Mouse (Mus musculus): Measurements from ENCODE around the gene Atp8a1. TPM values are rescaled to one million over a fixed set of nuclear protein-coding genes. Genes with fewer than 3 reads are reported as not detected.

The Atp8a1 gene
- total and polyA plus RNA-seq, 2 experiments = 3.8 to 5.1 TPM

DNA sequence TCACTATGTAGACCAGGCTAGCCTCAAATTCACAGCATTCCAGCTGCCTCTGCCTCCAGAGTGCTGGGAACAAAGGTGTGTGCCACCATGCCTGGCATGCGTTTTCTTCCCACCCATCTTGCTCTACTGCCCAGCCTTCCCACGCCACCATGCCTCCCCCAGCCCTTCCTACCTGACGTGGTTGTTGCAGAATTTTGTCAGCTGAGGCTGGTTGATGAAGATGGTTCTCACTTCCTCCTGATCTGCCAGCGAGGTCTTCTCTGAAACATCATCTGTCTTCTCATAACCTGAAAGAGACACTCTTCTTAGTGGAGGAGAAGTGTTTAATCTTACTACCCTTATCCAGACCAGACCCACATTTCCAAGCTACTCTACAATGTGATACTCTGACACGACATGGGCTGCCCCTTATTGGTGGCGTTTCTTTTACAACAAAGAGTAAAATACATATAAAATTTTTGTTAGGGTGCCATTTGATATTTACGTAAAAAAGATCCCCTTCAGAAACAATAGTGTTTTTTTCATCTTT lies 32.7 kb downstream of the Atp8a1 start:
- WGBS = 81% methylated on average over 7 of the region's 7 CpGs
- H3K27ac ChIP-seq (replicated peaks; ENCODE audit: insufficient read depth, low read depth, low read length) = no peak overlapping the region

DNA sequence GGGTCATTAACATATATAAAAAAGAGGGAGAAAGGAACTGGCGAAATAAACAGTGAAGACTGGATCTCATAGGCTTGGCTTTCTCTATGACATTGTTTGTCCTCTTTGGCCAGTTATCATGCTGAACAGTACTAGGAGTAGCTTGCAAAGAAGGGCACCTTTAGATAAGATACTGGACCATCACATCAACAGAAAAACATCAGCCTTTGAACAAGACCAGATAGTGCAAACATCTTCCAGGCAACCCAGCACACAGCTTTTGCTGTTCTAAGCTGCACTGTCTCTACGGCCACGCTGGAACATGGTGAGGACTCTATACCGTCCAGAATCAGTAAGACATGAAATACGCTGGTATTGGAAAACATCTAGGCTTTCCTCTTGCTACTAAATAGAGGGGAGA lies 33.9 kb downstream of the Atp8a1 start:
- no peak overlapping the region for H3K4me3 ChIP-seq (ENCODE audit: insufficient read depth, low read depth, low read length)
- 90% methylated on average over 5 of the region's 5 CpGs for WGBS

More for the DNA sequence above, 32.7 kb downstream of the Atp8a1 start:
- TF ChIP-seq CTCF (IDR thresholded peaks at IDR 0.05; ENCODE audit: low read depth, low read length) (no peak), POLR2A (IDR thresholded peaks at IDR 0.05; ENCODE audit: extremely low read depth, insufficient read depth, low read length) (no peak)
- H3K9ac ChIP-seq (ENCODE audit: low read depth, low read length) = no peak overlapping the region
- H3K4me3 ChIP-seq (ENCODE audit: insufficient read depth, low read depth, low read length) = no peak overlapping the region
- DNase-seq (ENCODE audit: extremely low read depth, low read depth, low spot score) = no peak
- H3K4me1 ChIP-seq (ENCODE audit: control insufficient read depth, insufficient read depth, low read length) = no peaks in the 10 kb centered on the region; the same call in 1 of the 2 replicates
- peaks cover 2% of the 10 kb centered on the region; the same call in 1 of the 2 replicates for H3K27me3 ChIP-seq (ENCODE audit: control insufficient read depth, insufficient read depth, low read length)
- no peaks in the 10 kb centered on the region for H3K36me3 ChIP-seq (ENCODE audit: control insufficient read depth, insufficient read depth, low read length)
- H3K79me2 ChIP-seq (ENCODE audit: control insufficient read depth, insufficient read depth, low read length) = no peaks in the 10 kb centered on the region

DNA sequence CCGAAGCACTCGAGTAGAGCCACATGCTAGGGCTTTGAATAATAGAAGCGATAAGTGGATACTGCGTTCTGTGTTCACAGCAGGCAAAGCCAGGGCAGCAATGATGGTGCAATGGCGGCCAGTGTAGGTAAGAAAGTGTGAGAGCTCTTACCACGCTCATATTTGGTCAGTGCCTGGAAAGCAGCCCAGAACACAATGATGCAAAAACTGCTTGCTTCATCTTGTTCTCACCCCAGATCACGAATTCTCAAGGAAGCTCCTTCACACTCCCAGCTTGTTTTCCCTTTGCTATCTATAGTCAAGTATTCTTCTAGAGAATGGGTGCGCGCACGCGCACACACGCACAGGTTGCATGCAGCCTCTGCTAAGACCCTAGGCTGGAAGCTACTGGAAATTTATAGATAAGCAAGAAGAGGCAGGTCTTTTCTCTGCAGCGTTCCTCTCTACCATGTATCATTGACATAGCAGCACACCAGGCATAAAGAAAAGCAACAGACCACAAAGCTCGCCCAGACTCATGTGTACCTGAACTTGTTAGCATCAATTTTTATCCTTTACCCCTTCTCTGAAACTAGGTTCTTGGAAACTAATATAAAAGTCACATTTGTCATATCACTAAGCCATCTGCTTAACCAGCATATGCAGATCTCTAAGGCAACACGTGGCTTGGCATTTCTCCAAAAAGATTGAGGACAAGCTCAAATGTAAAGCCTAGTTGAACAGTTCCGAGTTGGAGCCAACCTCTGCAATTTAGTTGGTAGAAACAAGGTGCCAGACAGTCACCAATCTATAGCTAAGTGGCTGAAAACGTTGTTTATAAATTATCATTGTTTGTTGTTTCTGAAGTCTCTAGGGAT lies 44.8 kb downstream of the Atp8a1 start:
- Histone ChIP-seq H3K27me3 (ENCODE audit: control insufficient read depth, insufficient read depth, low read length) (no peaks in the 10 kb centered on the region), H3K79me2 (ENCODE audit: control insufficient read depth, insufficient read depth, low read length) (no peaks in the 10 kb centered on the region), H3K9ac (ENCODE audit: low read depth, low read length) (no peak overlapping the region), H3K4me1 (ENCODE audit: control insufficient read depth, insufficient read depth, low read length) (no peaks in the 10 kb centered on the region; the same call in 1 of the 2 replicates), H3K27ac (replicated peaks; ENCODE audit: insufficient read depth, low read depth, low read length) (no peak overlapping the region), H3K4me3 (ENCODE audit: insufficient read depth, low read depth, low read length) (no peak overlapping the region), H3K36me3 (ENCODE audit: control insufficient read depth, insufficient read depth, low read length) (no peaks in the 10 kb centered on the region)
- TF ChIP-seq POLR2A (IDR thresholded peaks at IDR 0.05; ENCODE audit: extremely low read depth, insufficient read depth, low read length) (no peak), CTCF (IDR thresholded peaks at IDR 0.05; ENCODE audit: low read depth, low read length) (no peak)
- WGBS = 78% methylated on average over 17 of the region's 17 CpGs
- no peak for DNase-seq (ENCODE audit: extremely low read depth, low read depth, low spot score)

More for the DNA sequence above, 33.9 kb downstream of the Atp8a1 start:
- TF ChIP-seq POLR2A (IDR thresholded peaks at IDR 0.05; ENCODE audit: extremely low read depth, insufficient read depth, low read length) (no peak), CTCF (IDR thresholded peaks at IDR 0.05; ENCODE audit: low read depth, low read length) (no peak)
- Histone ChIP-seq H3K27ac (replicated peaks; ENCODE audit: insufficient read depth, low read depth, low read length) (no peak overlapping the region), H3K27me3 (ENCODE audit: control insufficient read depth, insufficient read depth, low read length) (peaks cover 2% of the 10 kb centered on the region; the same call in 1 of the 2 replicates), H3K79me2 (ENCODE audit: control insufficient read depth, insufficient read depth, low read length) (no peaks in the 10 kb centered on the region), H3K9ac (ENCODE audit: low read depth, low read length) (no peak overlapping the region), H3K36me3 (ENCODE audit: control insufficient read depth, insufficient read depth, low read length) (no peaks in the 10 kb centered on the region), H3K4me1 (ENCODE audit: control insufficient read depth, insufficient read depth, low read length) (no peaks in the 10 kb centered on the region; the same call in 1 of the 2 replicates)
- no peak for DNase-seq (ENCODE audit: extremely low read depth, low read depth, low spot score)

DNA sequence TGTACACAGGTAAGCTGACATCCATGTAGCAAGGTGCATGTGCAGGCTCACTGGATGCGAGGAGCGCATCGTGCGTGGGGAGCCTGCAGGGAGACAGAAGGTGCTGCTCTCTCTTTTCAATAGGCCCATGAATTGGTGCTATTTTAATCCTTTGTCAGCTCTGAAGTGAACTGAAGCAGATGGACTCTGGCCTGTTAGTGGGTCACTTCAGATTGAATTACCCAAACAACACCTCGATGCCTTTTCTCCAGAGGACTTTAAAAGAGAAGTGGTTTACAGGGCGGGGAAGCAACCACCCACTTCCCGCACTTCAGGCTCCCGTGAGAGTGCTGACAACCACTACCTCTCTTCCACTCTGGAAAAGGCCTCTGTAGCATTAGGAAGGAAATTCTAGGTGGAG lies 46.4 kb downstream of the Atp8a1 start:
- Histone ChIP-seq H3K4me3 (ENCODE audit: insufficient read depth, low read depth, low read length) (no peak overlapping the region), H3K36me3 (ENCODE audit: control insufficient read depth, insufficient read depth, low read length) (no peaks in the 10 kb centered on the region), H3K27me3 (ENCODE audit: control insufficient read depth, insufficient read depth, low read length) (no peaks in the 10 kb centered on the region), H3K4me1 (ENCODE audit: control insufficient read depth, insufficient read depth, low read length) (peaks cover 3% of the 10 kb centered on the region; the same call in 1 of the 2 replicates), H3K27ac (replicated peaks; ENCODE audit: insufficient read depth, low read depth, low read length) (no peak overlapping the region), H3K9ac (ENCODE audit: low read depth, low read length) (no peak overlapping the region), H3K79me2 (ENCODE audit: control insufficient read depth, insufficient read depth, low read length) (no peaks in the 10 kb centered on the region)
- 86% methylated on average over 8 of the region's 8 CpGs for WGBS
- no peak for DNase-seq (ENCODE audit: extremely low read depth, low read depth, low spot score)
- TF ChIP-seq CTCF (IDR thresholded peaks at IDR 0.05; ENCODE audit: low read depth, low read length) = no peak
- no peak for TF ChIP-seq POLR2A (IDR thresholded peaks at IDR 0.05; ENCODE audit: extremely low read depth, insufficient read depth, low read length)

DNA sequence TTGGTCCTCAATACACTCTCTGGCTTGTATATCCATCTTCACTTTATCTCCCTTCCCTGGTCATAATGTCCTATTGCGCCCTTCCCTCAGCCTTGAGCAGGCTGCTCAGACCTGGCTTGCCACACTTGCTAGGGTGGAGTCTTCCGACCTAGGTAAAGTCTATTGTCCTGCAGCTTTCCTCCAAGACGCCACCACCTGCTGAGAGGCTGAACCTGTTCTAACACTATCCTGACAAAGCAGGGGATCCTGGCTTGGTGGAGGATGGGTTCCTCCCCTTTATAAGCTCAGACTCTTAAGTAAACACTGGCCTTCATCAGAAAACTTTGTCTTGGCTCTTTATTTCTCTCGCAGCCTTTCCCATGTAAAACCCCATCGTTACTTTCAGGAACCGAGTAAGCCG lies 47.4 kb downstream of the Atp8a1 start:
- DNase-seq (ENCODE audit: extremely low read depth, low read depth, low spot score) = no peak
- H3K4me3 ChIP-seq (ENCODE audit: insufficient read depth, low read depth, low read length) = no peak overlapping the region
- no peak overlapping the region for H3K9ac ChIP-seq (ENCODE audit: low read depth, low read length)
- H3K27ac ChIP-seq (replicated peaks; ENCODE audit: insufficient read depth, low read depth, low read length) = no peak overlapping the region
- no peaks in the 10 kb centered on the region for H3K27me3 ChIP-seq (ENCODE audit: control insufficient read depth, insufficient read depth, low read length)
- no peak for TF ChIP-seq CTCF (IDR thresholded peaks at IDR 0.05; ENCODE audit: low read depth, low read length)
- no peak for TF ChIP-seq POLR2A (IDR thresholded peaks at IDR 0.05; ENCODE audit: extremely low read depth, insufficient read depth, low read length)
- H3K36me3 ChIP-seq (ENCODE audit: control insufficient read depth, insufficient read depth, low read length) = no peaks in the 10 kb centered on the region
- H3K4me1 ChIP-seq (ENCODE audit: control insufficient read depth, insufficient read depth, low read length) = peaks cover 3% of the 10 kb centered on the region; the same call in 1 of the 2 replicates
- no peaks in the 10 kb centered on the region for H3K79me2 ChIP-seq (ENCODE audit: control insufficient read depth, insufficient read depth, low read length)
- WGBS = 78% methylated on average over 7 of the region's 7 CpGs
